Mouse (Mus musculus): ENCODE measurements around the gene Nfasc.

Gene Nfasc

DNA sequence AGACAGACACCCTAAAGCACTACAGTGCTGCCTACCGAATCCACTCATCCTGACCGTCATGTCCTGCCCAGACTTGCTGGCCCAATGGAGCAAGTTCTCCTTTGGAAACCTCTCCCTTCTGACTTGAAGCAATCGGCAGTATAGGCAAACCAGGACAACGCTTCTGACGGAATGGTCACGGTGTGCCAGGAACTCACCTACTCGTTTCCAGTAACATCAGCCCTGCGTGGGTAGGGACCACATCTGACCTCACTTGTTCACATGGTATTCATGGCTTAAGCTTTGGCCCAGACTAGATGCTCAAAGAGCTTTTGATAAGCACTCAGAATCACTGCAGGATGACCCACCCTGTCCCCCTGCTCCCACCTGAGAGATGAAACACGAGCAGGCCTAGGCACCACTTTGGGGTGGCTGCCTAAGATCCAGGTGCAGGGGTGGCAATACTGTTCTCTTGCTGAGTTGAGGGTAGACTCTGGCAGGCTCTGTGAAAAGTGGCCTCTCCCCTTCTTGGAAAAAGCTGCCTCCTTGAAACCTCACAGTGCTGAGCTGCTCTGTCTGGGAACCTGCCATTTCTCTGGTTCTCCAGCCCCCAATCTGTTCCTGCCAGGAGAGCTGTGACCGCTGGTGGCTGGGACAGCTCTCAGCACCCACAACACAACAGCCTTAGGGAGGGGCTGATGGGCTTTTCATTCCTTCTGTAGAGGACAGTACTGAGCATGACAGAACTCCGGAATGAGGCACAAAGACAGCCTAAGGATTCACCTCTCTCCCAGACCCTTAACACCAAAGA is 174.1 kb downstream of the Nfasc start:
- no peaks in the 10 kb centered on the region for H3K9me3 ChIP-seq (ENCODE audit: low read length)
- no peaks in the 10 kb centered on the region for H3K36me3 ChIP-seq (ENCODE audit: insufficient read depth, low read length)
- H3K4me1 ChIP-seq (replicated peaks; ENCODE audit: low read depth, low read length) = peaks cover 28% of the 10 kb centered on the region
- peaks cover 47% of the 10 kb centered on the region for H3K27me3 ChIP-seq (ENCODE audit: insufficient read depth, low read length)
- no peak for TF ChIP-seq POU5F1 (IDR thresholded peaks at IDR 0.05; ENCODE audit: borderline replicate concordance, low read length)
- no peak for TF ChIP-seq CTCF (conservative IDR thresholded peaks at IDR 0.05; ENCODE audit: low read length)
- no peak for TF ChIP-seq NANOG (IDR thresholded peaks at IDR 0.05; ENCODE audit: borderline replicate concordance, low read length)
- no peak overlapping the region for H3K4me3 ChIP-seq (replicated peaks; ENCODE audit: low read length)

DNA sequence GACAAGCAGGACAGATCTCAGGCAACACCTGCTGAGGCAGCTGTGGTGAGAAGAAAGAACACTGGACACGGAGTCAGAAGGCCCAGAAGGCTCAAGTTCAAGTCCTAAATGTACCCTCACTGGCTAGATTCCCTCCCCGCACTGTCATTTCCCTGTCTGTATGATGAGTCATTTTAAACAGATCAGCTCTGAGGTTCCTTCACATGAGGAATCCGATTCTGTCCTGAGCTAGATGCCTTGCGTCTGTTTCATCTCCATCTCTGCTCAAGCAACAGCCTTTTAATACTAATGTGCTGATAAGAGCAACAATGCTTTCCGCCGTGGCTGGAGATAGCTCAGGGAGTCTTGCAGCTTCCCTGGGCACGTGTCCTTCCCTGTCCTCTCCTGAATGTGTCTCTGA is 175.8 kb downstream of the Nfasc start:
- Histone ChIP-seq H3K4me1 (replicated peaks; ENCODE audit: low read depth, low read length) (peaks cover 28% of the 10 kb centered on the region), H3K27me3 (ENCODE audit: insufficient read depth, low read length) (peaks cover 51% of the 10 kb centered on the region), H3K9me3 (ENCODE audit: low read length) (no peaks in the 10 kb centered on the region), H3K4me3 (replicated peaks; ENCODE audit: low read length) (no peak overlapping the region), H3K36me3 (ENCODE audit: insufficient read depth, low read length) (no peaks in the 10 kb centered on the region)
- TF ChIP-seq CTCF (conservative IDR thresholded peaks at IDR 0.05; ENCODE audit: low read length) = no peak
- no peak for TF ChIP-seq NANOG (IDR thresholded peaks at IDR 0.05; ENCODE audit: borderline replicate concordance, low read length)
- TF ChIP-seq POU5F1 (IDR thresholded peaks at IDR 0.05; ENCODE audit: borderline replicate concordance, low read length) = no peak

DNA sequence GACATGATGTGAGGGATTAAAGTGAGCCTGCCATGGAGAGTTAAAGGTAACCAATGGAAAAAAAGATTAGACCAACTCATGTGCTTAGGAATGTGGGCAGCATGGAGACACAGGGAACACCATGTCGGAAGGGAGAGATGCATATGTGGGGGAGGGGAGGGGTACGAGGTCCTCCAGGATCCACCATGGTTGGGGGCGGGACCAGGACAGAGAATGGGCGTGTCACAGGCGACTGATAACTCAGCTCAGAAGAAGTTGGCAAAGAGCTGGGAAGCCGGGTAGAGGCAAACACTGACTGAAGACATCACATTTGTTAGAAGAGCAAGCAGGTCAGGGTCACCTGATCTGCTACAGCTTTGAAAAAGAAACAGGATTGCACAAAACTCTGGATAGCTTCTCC is 176.7 kb downstream of the Nfasc start:
- no peaks in the 10 kb centered on the region for H3K9me3 ChIP-seq (ENCODE audit: low read length)

DNA sequence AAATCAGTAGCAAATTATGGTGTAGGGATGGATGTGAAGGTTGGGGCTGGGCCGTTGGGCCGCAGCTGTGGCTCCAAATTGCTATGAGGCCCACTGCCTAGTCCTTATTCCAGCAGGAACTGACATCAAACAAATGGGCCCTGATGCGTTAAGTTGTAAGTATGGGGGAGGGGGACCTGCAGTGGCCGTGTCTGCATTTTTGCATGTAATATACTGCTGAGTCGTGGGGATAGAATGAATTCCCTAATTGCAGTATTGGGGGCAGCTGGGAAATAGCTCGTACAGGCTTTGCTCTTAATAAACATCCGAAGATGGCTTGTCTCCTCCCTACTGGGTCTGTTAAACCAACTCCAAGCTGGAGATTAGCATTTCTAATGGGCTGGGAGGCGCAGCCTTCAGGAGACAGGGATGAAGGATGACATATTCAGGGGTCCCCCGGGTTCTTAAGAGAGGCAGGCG is 179.2 kb downstream of the Nfasc start:
- H3K4me3 ChIP-seq (replicated peaks; ENCODE audit: low read length) = no peak overlapping the region
- H3K36me3 ChIP-seq (ENCODE audit: insufficient read depth, low read length) = no peaks in the 10 kb centered on the region
- TF ChIP-seq CTCF (conservative IDR thresholded peaks at IDR 0.05; ENCODE audit: low read length) (no peak), POU5F1 (IDR thresholded peaks at IDR 0.05; ENCODE audit: borderline replicate concordance, low read length) (no peak), NANOG (IDR thresholded peaks at IDR 0.05; ENCODE audit: borderline replicate concordance, low read length) (no peak)
- no peaks in the 10 kb centered on the region for H3K9me3 ChIP-seq (ENCODE audit: low read length)
- peaks cover 56% of the 10 kb centered on the region for H3K27me3 ChIP-seq (ENCODE audit: insufficient read depth, low read length)
- H3K4me1 ChIP-seq (replicated peaks; ENCODE audit: low read depth, low read length) = peaks cover 32% of the 10 kb centered on the region

More for the DNA sequence above, 176.7 kb downstream of the Nfasc start:
- TF ChIP-seq CTCF (conservative IDR thresholded peaks at IDR 0.05; ENCODE audit: low read length) (no peak), POU5F1 (IDR thresholded peaks at IDR 0.05; ENCODE audit: borderline replicate concordance, low read length) (no peak), NANOG (IDR thresholded peaks at IDR 0.05; ENCODE audit: borderline replicate concordance, low read length) (no peak)
- Histone ChIP-seq H3K27me3 (ENCODE audit: insufficient read depth, low read length) (peaks cover 52% of the 10 kb centered on the region), H3K4me1 (replicated peaks; ENCODE audit: low read depth, low read length) (peaks cover 28% of the 10 kb centered on the region), H3K36me3 (ENCODE audit: insufficient read depth, low read length) (no peaks in the 10 kb centered on the region), H3K4me3 (replicated peaks; ENCODE audit: low read length) (no peak overlapping the region)

DNA sequence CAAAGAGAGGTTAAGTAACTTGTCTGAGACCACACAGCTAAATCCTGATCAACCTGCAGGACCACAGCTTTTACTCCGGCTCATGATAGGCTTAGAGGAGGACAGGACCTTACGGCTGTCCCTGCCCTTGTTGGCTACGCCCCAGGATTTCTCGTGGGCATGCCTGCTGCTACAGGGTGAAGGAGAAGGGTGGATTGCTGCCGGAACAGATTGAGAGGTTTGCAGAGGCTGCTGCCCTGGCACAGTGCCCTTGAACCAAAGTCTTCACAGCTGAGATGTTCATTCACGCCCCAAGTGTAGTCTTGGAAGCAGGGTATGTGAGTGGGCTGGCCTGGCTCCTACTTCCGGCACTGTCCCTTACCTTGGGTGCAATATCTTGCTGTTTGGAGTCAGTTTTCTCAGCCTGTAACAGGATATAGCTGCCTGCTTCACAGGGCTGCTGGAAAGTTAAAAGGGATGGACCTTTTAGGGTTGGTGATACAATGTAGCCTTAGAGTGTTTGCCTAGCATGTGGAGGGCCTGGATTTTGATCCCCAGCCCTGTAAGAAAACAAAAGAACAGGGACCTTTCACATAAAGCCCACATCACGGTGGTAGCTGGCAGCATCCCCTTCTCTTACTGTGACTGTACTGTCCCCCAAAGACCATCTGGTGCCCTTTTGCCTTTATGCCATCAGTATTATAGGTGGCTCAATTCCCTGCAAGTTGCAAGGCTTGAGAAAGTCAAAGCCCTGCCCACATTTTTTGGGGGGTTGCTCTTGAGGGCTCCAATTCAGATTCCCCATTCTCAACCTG is 180.5 kb downstream of the Nfasc start:
- H3K4me3 ChIP-seq (replicated peaks; ENCODE audit: low read length) = no peak overlapping the region
- H3K27me3 ChIP-seq (ENCODE audit: insufficient read depth, low read length) = peaks cover 51% of the 10 kb centered on the region
- peaks cover 33% of the 10 kb centered on the region for H3K4me1 ChIP-seq (replicated peaks; ENCODE audit: low read depth, low read length)
- H3K9me3 ChIP-seq (ENCODE audit: low read length) = no peaks in the 10 kb centered on the region
- no peaks in the 10 kb centered on the region for H3K36me3 ChIP-seq (ENCODE audit: insufficient read depth, low read length)
- TF ChIP-seq POU5F1 (IDR thresholded peaks at IDR 0.05; ENCODE audit: borderline replicate concordance, low read length) = no peak
- TF ChIP-seq CTCF (conservative IDR thresholded peaks at IDR 0.05; ENCODE audit: low read length) = no peak
- TF ChIP-seq NANOG (IDR thresholded peaks at IDR 0.05; ENCODE audit: borderline replicate concordance, low read length) = no peak

DNA sequence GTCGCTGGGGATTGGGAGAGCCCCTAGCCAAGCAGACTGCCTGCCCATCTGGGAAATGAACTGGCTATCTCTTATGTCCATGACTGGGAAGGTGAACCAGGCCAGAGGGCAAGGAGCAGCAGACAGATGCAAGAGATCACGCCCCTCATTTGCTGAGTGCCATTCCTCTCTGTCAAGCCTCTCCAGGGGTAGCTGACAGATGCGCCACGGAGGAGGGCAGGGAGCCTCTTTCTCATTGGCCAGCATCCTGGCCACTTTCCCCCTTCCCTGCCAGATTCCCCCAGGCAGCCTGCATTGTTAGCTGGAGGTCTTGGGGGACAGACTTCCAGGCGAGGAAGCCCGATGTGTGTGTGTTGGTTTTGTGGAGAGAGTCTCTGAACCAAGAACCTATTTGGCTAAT is 182.6 kb downstream of the Nfasc start:
- Histone ChIP-seq H3K9me3 (ENCODE audit: low read length) (no peaks in the 10 kb centered on the region), H3K27me3 (ENCODE audit: insufficient read depth, low read length) (peaks cover 48% of the 10 kb centered on the region), H3K36me3 (ENCODE audit: insufficient read depth, low read length) (no peaks in the 10 kb centered on the region), H3K4me3 (replicated peaks; ENCODE audit: low read length) (no peak overlapping the region), H3K4me1 (replicated peaks; ENCODE audit: low read depth, low read length) (peaks cover 21% of the 10 kb centered on the region)
- TF ChIP-seq NANOG (IDR thresholded peaks at IDR 0.05; ENCODE audit: borderline replicate concordance, low read length) (no peak), CTCF (conservative IDR thresholded peaks at IDR 0.05; ENCODE audit: low read length) (no peak), POU5F1 (IDR thresholded peaks at IDR 0.05; ENCODE audit: borderline replicate concordance, low read length) (no peak)

DNA sequence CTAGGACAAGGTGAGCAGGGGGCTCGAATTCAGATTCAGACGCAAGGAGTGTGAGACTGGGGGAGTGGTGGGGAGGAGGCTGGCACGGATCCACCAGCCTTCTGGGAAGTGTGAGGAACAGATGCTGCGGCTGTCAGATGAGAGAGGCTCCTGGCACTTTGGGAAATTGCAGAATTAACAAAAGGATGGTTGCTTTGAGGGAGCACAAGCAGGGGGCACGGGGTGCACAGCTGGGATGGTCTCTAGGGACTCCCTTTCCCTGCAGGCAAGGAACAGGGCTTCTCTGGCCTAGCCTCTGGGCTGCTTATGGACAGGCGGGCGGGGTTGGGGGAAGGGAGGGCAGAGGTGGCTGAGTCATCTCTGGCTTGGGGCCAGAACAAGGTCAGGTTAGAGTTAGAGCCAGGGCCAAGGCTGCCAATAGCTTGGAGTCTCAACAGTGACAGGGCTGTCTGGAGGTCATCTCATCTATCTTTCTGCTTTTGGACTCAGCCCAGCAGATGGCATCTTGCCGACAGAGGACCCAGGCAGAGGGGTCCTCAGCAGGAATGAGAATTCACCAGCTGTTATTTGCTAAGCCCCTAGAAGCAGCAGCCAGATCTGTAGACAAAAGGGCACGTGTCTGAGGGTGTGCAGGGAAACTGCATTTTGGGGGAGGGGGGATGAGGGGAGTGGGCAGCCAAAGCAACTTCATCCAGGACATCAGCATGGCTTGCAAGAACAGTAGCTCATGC is 183.5 kb downstream of the Nfasc start:
- Histone ChIP-seq H3K36me3 (ENCODE audit: insufficient read depth, low read length) (no peaks in the 10 kb centered on the region), H3K4me1 (replicated peaks; ENCODE audit: low read depth, low read length) (peaks cover 17% of the 10 kb centered on the region), H3K27me3 (ENCODE audit: insufficient read depth, low read length) (peaks cover 48% of the 10 kb centered on the region), H3K9me3 (ENCODE audit: low read length) (no peaks in the 10 kb centered on the region), H3K4me3 (replicated peaks; ENCODE audit: low read length) (no peak overlapping the region)
- TF ChIP-seq CTCF (conservative IDR thresholded peaks at IDR 0.05; ENCODE audit: low read length) (no peak), NANOG (IDR thresholded peaks at IDR 0.05; ENCODE audit: borderline replicate concordance, low read length) (no peak), POU5F1 (IDR thresholded peaks at IDR 0.05; ENCODE audit: borderline replicate concordance, low read length) (no peak)

DNA sequence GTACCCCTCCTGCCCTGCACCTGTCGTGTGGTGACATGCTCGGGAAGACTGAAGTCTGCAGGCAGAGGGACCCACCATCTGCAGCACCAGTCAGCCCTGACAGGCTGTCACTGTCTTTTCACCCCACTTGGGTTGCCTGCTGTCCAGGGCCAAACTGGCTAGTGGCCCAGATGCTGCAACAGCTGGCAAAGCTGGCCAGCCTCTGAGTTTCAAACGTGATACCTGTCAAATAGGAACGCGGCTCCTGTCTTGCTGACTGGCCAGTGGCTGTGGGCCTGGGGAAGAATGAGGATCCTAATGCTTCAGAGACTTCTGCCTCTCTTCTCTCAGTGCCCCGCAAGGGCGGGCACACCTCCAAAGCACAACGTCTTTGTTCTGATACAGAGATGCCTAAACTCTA is 197.8 kb downstream of the Nfasc start:
- TF ChIP-seq NANOG (IDR thresholded peaks at IDR 0.05; ENCODE audit: borderline replicate concordance, low read length) = no peak
- no peak for TF ChIP-seq CTCF (conservative IDR thresholded peaks at IDR 0.05; ENCODE audit: low read length)
- TF ChIP-seq POU5F1 (IDR thresholded peaks at IDR 0.05; ENCODE audit: borderline replicate concordance, low read length) = no peak
- H3K27me3 ChIP-seq (ENCODE audit: insufficient read depth, low read length) = peaks cover 45% of the 10 kb centered on the region
- H3K36me3 ChIP-seq (ENCODE audit: insufficient read depth, low read length) = no peaks in the 10 kb centered on the region
- peaks cover 41% of the 10 kb centered on the region for H3K4me1 ChIP-seq (replicated peaks; ENCODE audit: low read depth, low read length)
- no peaks in the 10 kb centered on the region for H3K9me3 ChIP-seq (ENCODE audit: low read length)
- H3K4me3 ChIP-seq (replicated peaks; ENCODE audit: low read length) = no peak overlapping the region
